In genomic region chr1:184519551-184519950, GRCm38 (mm10) we compare ENCODE assay signal across 14 mouse cellular contexts.
DNase-seq lines count a peak whose midpoint lies in the region; ATAC-seq lines count a peak whose summit lies in the region.
"Had no signal": no experiment of that assay in that cellular context is flagged by ENCODE, and none has a peak within 500 bp of the region (broad histone marks: within the 10 kb centered on the region; RNA-seq: fewer than 3 reads in every experiment).

No protein-coding gene starts in this region.

- no peaks in the 10 kb centered on the region for H3K27me3 ChIP-seq in embryonic facial prominence, embryonic 14.5 days (replicated peaks; ENCODE audit: control insufficient read depth, insufficient read depth, low read length)
- H3K27me3 ChIP-seq in liver, embryonic 11.5 days (replicated peaks; ENCODE audit: control insufficient read depth, insufficient read depth, low read length), result no peaks in the 10 kb centered on the region
- H3K27me3 ChIP-seq: limb, embryonic 12.5 days had no signal

- peak; percentile 15 for DNase-seq in kidney, postnatal 10 days
- DNase-seq in kidney, postnatal 36 days, result no peak
- peak; percentile 91 for DNase-seq in adipocyte (ENCODE audit: low spot score)
- DNase-seq in embryonic facial prominence, embryonic 14.5 days (ENCODE audit: low spot score), result peak; percentile 66
- peak; percentile 46 for DNase-seq in heart, postnatal 25 days (ENCODE audit: low spot score)
- DNase-seq in left cerebral cortex, postnatal 10 days (ENCODE audit: extremely low spot score in 1 of 2, low spot score in 2 of 2), result no peak
- no peak for DNase-seq in liver, embryonic 11.5 days (ENCODE audit: low spot score)
- DNase-seq: cerebellum, postnatal 14 days; thymus, postnatal 25 days had no signal

- no peaks in the 10 kb centered on the region for H3K9me3 ChIP-seq in embryonic facial prominence, embryonic 14.5 days (ENCODE audit: control insufficient read depth, low read length)
- H3K9me3 ChIP-seq in liver, embryonic 11.5 days (ENCODE audit: control insufficient read depth, low read length), result no peaks in the 10 kb centered on the region
- H3K9me3 ChIP-seq: G1E; limb, embryonic 12.5 days had no signal

- peak; percentile 84; the same call in 1 of the 2 replicates for ATAC-seq in embryonic facial prominence, embryonic 14.5 days (ENCODE audit: low read depth)
- no peak for ATAC-seq in liver, embryonic 11.5 days (replicated peaks; ENCODE audit: low FRiP score)
- ATAC-seq: forebrain, embryonic 16.5 days; lung, postnatal 0 days; midbrain, embryonic 16.5 days had no signal

- H3K36me3 ChIP-seq in embryonic facial prominence, embryonic 14.5 days (ENCODE audit: control insufficient read depth, insufficient read depth, low read length), result no peaks in the 10 kb centered on the region
- no peaks in the 10 kb centered on the region for H3K36me3 ChIP-seq in liver, embryonic 11.5 days (ENCODE audit: control insufficient read depth, insufficient read depth, low read length)
- H3K36me3 ChIP-seq: G1E; limb, embryonic 12.5 days had no signal

- 46% methylated on average over 5 of the region's 5 CpGs for WGBS in embryonic facial prominence, embryonic 14.5 days
- 85% methylated on average over 5 of the region's 5 CpGs for WGBS in liver, embryonic 11.5 days

- 0 out of 2 replicates have a peak, but pooled peaks cover 4% of the 10 kb centered on the region for H3K4me1 ChIP-seq in embryonic facial prominence, embryonic 14.5 days (ENCODE audit: control insufficient read depth, insufficient read depth, low read length)
- H3K4me1 ChIP-seq in liver, embryonic 11.5 days (replicated peaks; ENCODE audit: control insufficient read depth, insufficient read depth, low read length), result no peaks in the 10 kb centered on the region

- H3K4me2 ChIP-seq in embryonic facial prominence, embryonic 14.5 days (ENCODE audit: low read depth, low read length), result no peak overlapping the region
- H3K4me2 ChIP-seq in liver, embryonic 11.5 days, result no peak overlapping the region
- H3K4me2 ChIP-seq: limb, embryonic 12.5 days had no signal

- intact Hi-C loops in heart, postnatal 25 days (cut with DNase I), result no loop called here
- intact Hi-C loops in left cerebral cortex, postnatal 10 days (cut with DNase I), result no loop called here

- H3K9ac ChIP-seq in embryonic facial prominence, embryonic 14.5 days (ENCODE audit: low read depth, low read length), result no peak overlapping the region
- no peak overlapping the region for H3K9ac ChIP-seq in liver, embryonic 11.5 days (ENCODE audit: low read depth, low read length)
- H3K9ac ChIP-seq: limb, embryonic 12.5 days had no signal

- no peak overlapping the region for H3K4me3 ChIP-seq in embryonic facial prominence, embryonic 14.5 days (ENCODE audit: low read depth, low read length)
- no peak overlapping the region for H3K4me3 ChIP-seq in liver, embryonic 11.5 days (ENCODE audit: low read depth, low read length)
- H3K4me3 ChIP-seq: limb, embryonic 12.5 days had no signal

- no peak overlapping the region for H3K27ac ChIP-seq in embryonic facial prominence, embryonic 14.5 days (replicated peaks; ENCODE audit: low read depth, low read length)
- H3K27ac ChIP-seq in liver, embryonic 11.5 days (ENCODE audit: low read depth, low read length), result no peak overlapping the region

Comparison
In these comparisons a context has a peak if more than half of its experiments do, and no peak if none do; other contexts are left out.
1. DNase-seq: peak in kidney, postnatal 10 days (single experiment), adipocyte (single experiment), embryonic facial prominence, embryonic 14.5 days (single experiment) and heart, postnatal 25 days (single experiment); none in kidney, postnatal 36 days (0 of 2), left cerebral cortex, postnatal 10 days (0 of 2) and liver, embryonic 11.5 days (single experiment).